Mouse (Mus musculus) gastrocnemius, postnatal 4 days (tissue): Measurements from ENCODE around the gene Shld1. TPM values are rescaled to one million over a fixed set of nuclear protein-coding genes. Genes with fewer than 3 reads are reported as not detected.

ENCODE experiments used
- DNase-seq, 2 experiments: peaks; one replicate each; pipeline ENCODE4 v3.0.0; 2021 to 2022; ENCODE audit warnings: low spot score in 2 of 2, mixed read lengths in 2 of 2
- long read RNA-seq, 2 experiments: library from polyadenylated mRNA; stranded (forward); transcript quantifications; one replicate each; pipeline ENCODE4 v2.0.0; 2021
- total RNA-seq, 2 experiments: library from RNA; stranded (reverse); gene quantifications; 2 replicates each; pipeline ENCODE4 v1.2.3; 2021

Shld1 gene
- 1 to 10 TPM; 4.4 to 5.6 TPM for total RNA-seq
- long read RNA-seq, experiment 1, partial matches to known transcripts, result 3 of 10 reads
- long read RNA-seq, experiment 1, other reads (novel, unspliced or antisense), result 5 of 10 reads
- long read RNA-seq, experiment 2, partial matches to known transcripts, result 7 of 9 reads
- long read RNA-seq, experiment 2, other reads (novel, unspliced or antisense), result 2 of 9 reads

DNA sequence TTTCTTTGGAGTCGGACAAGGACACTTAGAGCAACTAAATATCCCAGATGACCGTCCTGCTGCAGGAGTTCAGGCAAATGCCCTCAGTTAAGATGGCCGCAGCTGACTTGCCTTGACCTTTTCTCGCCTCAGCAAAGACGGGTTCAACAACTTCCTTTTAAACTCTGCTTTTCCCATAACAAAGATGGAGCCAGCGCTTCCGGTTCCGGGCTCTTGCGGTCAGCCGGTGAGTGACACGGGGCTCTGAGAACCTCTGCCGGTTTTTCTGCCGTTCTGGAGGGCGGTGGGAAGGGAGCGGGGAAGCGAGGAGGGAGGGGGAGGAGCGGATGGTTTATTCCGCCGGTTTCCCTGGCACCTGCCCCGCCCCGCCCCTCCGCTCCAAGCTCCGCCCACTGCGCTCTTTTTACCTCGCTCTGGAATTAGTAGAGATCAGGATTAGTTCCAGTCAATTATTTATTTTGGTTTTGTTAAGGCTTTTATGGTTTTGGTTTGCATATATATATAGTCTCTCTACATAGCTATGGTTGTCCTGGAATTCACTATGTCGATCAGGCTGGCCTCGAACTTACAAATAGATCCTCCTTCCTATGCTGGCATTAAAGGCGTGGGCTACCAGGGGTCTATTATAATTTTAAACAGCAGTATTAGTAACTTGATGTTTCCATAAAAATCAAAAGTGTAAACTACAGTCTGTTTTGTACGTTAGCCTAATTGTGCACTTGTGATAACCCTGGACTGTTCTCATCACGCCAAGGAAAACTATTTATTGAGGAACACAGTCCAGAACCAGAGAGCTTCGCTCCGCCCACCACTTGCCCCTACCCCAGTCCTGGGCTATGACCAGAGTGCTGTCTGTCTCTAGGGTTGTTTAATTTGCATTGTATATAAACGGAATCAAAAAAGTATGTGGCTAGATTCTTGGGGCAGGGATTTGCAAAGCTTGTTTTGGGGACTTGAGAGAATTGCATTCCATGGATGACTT is at the start of gene Shld1:
Shld1 (plus strand) TSS at position 176 of the 982 bp plus-strand sequence.
- DNase-seq, result peak; percentile 61 to 84

DNA sequence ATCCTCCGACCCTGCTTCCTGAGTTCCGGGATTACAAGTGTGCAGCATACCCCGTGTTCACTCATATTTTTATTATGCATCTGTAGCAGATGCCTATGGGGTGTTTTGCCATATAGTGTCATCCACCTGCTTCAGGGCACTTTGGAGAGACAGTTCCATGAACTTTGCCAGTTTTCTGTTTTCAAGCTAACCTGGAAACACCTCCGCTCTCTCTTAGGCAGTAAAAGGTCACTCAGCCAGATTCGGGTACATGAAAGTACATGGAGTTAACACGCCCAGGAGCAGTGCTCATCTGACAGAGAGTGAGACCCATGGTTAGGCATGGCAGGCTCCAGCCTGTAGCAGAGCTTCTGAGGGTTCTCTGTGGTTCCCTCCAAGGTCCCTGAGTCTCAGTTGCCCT is 48.4 kb upstream of the Shld1 start:
- DNase-seq, result no peak

DNA sequence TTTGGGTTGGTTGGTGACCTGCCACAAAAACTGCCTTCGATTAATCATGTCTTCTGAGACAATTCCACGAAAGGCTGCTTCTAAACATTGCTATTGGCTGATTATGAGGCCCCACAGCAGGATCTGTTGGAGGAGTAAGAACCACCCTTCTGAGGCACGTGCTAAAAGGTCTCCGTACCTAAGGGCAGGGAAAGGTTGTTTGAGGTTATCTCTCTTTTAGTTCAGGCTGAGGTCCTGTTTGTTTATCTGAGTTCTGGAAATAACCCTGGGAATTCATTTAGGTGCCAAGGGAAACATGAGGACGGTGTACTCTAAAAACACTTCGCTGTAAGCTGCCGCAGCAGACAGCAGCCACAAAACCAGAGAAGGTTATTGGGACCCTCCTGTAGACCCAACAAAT is 47.4 kb upstream of the Shld1 start:
- DNase-seq, result no peak

DNA sequence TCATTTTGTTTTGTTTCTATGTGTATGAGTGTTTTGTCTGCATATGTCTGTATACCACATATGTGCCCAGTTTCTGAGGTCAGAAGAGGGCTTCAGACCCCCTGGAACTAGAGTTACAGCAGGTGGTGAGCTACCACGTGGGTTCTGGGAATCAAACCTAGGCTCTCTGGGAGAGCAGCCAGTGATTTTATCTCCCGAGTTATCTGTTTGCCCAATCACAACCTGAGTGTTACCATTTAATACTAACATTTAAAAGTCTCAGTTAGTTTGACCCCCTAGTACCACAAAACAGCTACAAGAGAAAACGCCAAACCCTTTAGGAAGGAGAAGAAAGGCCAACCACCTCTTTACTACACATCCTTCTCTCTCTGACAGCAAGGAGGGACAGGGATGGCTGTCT is 45.5 kb upstream of the Shld1 start:
- no peak for DNase-seq

DNA sequence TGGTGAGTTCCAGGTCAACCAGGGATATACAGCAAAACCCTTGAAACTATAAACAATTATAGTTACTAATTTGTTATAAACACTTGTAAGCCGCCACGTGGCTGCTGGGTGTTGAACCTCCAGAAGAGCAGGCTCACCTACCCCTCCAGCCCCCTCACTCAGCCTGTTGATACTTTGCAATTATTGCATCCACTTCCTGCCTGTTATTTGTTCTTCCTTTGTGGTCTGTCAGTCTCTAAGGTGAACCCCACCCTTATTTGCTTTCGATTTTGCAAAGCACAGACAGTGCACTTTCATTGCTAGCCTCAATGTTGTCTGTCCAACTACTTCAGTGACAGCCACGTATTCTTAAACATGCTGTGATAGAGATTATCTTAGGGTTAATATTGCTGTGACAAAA is 43.6 kb upstream of the Shld1 start:
- DNase-seq, result no peak

DNA sequence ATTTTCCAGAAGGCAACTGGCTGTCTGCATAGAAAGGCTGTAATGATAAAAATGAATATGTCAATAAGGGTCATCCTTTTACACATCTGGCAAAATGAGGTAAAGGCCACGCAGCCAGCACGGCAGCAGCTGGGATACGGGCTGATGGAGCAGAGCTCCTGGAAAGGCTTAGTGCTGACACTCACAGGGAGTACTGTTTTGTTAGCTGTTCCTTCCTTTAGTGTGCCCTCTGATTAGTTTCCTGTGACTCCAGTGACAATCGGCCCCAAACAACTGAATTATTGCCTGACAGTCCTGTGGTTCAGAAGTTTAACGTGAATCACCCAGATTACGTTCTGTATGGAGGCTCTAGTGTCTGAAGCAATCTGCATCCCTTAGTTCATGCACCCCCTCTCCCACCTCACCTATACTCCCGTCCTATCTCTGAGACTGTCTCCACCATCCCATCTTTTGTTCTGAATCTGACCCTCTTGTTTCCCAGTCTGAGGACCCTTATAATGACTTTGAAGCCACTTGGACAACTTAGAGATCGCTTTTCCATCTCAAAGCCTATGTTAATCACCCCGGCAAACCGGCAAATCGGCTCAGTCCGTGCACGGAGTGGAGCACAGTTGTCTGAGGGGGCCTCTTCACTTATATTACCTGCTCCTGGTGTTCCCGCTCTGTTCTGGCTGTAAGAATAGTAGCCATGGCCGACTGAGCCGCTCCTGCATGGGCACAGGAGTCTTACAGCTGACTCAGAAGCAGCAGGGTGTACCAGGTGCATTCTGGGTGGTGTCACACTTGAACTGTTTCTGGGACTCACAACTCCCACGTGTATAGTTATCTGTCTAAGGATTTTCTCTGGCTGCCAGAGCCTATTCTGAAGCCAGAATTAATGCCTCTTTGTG is 39.6 kb upstream of the Shld1 start:
- DNase-seq, result peak in 1 of 2 experiments; percentile 11

DNA sequence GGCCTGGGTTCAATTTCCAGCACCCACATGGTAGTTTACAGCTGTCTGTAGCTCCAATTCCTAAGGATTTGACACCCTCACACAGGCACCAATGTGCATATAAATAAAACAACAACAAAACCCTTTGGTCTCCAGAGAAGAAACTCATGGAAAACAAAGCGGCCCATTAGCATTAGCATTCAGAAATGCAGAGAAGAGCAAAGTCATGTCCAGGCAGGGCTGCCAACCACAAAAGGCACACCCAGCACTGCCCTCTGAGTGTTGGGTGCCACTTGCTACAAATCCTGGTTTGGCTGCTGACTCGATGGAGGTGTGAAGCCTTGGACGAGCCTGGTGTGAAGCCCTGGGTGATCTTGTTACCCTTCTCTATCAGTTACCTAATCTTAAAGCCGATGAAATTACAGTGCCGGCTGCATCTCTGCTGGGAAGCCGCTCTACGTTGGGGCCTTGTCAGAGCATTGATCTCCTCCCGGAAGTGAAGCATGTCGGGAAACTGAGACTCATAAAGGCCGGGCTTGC is 37.3 kb upstream of the Shld1 start:
- no peak for DNase-seq

DNA sequence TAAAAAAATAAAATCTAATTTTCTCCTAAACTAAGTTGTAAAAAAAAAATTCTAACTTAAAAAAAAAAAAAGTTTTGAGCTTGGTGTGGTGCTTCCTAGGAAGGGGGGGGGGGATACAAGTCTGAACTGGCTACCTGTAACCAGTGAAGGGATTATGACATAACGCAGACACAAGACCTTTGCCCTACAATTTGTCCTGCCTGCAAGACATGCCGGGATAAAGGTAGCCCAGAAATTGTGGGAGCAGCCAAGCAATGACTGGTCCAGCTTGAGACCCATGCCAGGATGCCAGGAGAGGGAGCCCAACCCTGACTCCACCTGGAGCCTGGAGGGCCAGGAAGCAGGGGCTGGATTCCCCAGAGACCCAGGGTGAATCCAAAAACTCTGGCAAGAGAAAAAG is 36.2 kb upstream of the Shld1 start:
- DNase-seq, result no peak

DNA sequence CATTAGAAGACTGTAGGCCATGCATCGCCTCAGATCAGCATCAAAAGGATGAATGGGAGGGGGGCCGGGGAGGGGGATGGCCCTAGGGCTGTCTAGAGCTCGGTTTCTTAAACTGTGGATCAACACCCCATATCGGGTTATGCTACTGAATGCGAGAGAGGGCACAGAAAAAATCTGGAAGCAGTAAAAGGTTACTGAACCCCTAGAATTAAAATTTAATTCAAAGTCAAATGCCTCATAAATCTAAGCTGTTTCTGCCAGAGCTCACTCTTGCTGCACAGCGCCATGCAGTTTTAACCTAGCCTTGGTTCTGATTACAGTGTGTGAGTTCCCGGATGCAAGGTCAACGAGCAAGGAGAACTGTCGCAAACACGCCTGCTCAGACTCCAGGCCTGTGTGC is 34.3 kb upstream of the Shld1 start:
- no peak for DNase-seq

DNA sequence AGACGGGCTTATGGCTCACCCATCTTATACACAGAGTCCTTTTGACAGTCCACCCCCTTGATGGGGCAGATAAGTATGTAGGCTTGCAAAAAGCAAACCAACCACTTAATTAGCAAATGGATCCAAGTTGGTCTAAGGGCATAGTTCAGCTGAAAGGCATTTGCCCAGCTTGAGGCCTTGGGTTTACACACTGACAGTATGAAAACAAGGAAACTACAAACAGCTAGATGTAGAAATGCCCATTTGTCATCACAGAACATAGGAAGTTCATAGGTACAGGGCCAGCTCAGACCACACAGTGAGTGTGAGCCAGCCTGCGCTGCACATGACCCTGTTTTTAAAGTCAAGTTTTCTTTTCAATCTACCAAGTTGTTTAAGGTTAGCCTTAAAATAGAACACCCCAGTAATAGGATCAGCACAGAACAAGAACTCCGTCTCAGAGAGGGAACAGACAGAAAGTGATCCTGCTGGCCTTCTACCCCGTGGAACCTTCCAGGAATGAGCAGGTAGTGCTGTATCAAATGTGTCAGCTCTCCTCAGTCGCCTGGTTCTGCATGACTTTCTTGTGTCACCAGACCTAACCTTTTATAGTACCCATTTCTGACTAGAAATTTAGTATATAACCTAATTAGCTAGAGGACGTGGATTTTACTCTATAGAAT is 31.8 kb upstream of the Shld1 start:
- DNase-seq, result no peak

DNA sequence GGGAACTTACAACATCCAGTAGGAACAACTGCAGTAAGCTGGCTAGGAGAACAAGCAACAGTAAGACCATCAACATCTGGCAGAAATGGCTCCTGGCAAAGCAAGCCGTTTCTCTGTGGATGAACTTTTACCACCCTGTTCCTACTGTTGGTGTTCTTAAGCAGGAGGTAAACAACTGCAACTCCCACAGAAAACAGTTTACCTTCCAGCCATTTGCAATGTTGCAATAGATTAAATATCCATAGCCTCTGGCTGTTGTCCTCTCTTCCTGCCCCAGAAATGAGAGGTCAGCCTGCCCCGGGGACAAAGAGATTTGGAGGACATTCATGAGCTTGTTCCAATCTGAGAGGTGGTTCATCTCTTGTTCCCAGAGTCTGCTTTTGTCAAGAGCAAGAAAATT is 29.5 kb upstream of the Shld1 start:
- no peak for DNase-seq

DNA sequence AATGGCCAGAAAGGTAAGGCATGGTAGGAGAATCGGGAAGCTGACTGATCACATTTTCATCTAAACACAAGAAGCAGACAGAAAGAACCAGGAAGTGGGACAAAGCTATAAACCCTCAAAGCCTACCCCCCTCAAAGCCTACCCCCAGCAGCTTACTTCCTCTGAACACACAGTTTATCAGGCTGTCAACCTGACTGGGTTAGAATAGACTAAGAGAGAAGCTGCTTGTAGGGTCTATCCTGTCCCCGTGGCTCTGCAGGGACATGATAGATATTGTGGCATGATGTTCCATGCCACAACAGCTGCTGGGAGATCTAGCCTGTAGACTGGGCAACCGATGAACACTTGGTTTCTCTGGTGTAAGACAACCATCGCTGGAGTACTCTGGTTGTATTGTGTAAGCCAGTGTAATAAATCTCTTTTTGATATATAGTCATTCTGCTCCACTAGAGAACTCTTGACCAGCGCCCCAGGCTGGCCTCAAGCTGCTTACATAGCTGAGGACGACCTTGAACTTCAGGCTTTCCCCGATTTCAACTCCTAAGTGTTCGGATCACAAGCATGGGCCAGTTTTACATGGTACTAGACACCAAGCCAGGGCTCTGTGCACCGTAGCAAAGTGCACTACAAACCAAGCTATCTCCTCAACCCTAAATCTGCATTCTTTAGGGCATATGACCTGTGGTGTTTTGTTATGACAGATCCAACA is 28.2 kb upstream of the Shld1 start:
- DNase-seq, result no peak

DNA sequence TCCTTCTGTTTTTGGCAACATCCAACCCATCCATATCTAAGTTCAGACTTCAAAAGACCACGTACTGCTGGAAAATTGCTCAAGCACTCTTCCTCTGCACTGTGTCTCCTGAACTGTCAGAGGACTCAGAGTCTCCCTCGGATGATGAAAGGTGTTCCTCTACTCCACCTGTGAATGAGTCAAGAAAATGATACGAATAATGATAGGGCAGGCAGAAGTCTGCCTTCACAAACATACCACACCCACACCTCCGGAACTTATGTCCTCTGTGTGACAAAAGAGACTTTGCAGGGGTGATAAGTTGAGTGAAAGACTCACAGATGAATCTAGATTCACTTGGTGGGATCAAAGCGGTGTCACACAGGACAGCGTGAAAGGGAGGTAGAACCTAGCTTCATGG is 17.6 kb upstream of the Shld1 start:
- DNase-seq, result no peak

DNA sequence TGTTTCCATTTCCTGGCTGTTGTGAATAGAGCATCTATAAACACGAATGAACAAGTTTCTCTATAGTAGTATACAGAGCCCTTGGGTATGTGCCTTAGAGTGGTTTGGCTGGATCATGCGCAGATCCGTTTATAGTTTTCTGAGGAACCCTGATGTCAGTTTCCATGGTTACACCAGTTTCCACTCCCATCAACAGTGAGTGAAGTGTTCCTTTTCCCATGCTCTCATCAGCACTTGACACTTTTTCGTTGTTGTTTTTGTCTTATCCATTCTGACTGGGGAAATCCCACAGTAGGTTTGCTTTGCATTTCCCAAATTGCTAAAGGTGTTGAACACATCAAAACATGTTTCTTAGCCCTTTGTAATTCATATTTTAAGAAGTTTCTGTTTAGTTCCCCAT is 16.4 kb upstream of the Shld1 start:
- no peak for DNase-seq

DNA sequence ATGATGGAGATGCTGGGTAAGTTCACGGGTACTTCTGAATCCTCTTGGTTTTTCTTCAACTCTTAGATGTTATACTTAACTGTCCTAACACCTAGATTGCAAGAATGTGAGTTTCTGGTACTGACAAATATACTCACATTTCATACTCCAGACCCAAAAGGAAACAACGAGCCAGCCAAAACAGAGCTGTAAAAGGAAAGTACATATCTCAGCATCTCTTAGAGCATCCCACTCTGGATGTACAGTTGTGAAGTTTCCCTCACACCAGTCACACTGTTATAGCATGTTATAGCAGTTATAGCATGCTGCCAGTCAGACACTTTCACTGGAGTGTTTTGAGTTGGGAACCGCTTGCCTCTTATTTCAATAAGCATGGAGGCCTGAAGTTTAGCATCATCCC is 14.6 kb upstream of the Shld1 start:
- no peak for DNase-seq

DNA sequence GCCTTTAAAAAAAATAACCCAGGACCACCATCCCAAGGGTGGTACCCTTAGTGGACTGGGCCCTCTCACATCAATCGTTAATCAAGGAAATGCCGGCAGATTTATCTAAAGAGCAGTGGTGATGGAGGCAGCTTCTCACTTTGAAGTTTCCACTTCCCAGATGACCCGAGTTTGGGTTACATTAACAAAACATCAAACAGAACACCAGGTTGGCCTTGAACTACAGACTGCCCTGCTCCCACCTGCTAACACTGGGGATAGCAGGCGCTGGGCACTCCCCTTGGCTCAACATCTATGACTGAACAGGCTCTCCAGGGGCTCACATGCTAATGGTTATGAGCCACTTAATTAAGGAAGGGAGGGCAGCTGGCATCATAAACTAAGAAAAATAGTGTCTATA is 10.6 kb upstream of the Shld1 start:
- no peak for DNase-seq

DNA sequence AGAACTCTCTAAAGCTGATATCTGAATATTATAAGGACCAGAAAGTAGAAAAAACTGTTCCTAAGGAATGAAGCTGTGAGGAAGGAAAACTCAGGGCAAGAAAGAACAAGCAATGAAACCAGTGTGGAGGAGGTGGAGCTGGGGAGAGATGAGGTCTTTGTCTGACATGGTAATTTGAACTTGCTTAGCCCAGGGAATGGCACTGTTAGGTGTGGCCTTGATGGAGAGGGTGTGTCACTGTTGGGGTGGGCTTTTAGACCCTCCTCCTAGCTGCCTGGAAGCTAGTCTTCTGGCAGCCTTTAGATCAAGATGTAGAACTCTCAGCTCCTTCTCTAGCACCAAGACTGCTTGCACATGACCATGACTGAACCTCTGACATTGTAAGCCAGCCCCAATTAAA is 1.7 kb upstream of the Shld1 start:
- DNase-seq, result no peak

DNA sequence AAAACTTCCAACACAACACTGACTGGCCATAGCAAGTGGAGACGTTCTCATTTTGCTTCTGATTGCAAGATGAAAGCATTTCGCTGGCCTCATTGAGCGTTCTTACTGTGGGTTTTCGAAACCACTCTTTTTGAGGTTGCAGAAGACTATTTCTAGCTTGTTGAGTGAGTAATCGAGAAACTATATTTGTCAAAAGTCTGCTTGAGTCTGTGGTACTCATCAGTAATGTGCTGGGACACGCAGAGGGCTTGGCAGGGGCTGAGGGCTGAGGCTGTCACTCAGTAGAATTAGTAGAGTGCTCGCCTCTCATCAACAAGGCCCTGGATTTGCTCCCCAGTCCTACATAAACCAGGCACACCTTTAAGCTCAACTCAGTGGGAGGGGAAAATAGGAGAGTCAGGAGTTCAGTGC is 1.9 kb downstream of the Shld1 start:
- no peak for DNase-seq

DNA sequence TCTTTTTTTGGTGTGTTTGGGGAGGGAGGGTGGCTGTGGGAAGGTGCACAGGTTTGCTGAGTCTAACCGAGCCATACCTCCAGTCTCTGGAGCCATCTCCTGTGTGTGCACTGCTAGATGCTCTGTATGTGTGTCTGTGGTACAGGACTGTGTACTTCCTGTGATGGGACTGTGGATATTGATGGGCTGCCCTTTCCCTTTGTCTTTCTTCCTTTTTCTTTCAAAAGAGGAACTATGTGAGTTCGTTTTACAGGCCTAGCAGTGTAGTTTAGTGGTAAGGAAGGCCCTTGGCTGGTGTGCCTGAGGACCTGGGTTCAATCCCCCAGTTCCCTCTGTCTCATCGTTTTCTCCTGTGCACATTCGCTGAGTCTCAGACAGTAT is 2.4 kb downstream of the Shld1 start:
- DNase-seq, result no peak

DNA sequence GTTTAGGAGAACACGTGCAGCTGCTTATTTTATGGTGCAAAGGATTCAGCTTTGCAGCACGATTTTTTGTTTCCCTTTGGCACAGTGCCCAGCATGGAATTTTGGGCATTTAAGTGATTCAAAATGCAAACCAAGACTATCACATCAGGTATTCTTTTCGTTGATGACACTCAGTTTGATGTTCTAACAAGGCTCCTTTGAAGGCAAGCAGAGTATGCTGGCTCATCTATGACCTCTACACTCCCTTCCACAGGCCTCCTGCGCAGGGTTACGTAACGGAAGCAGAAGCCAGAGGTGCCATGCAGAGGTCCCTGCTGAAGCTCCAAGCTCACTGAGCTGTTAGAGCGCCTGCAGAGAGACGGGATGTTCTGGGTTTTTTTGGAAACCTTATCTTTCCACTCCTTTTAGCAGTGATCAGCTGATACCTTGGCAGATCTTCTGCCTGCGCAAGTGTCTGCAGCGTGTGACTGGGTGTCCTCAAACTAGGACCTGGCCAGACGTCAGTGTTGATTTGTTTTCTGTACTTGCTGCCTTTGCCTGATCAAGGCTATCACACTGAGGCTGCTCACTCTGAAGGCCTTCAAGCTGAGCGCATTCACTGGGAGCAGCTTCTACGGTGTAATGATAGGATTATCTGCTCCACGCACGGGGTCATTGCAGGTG is 3.0 kb downstream of the Shld1 start:
- no peak for DNase-seq
